Mouse (Mus musculus) myocyte (in vitro differentiated cells): ENCODE measurements at regions not wholly inside any gene's neighbourhood (a gene's known extent, or its start where the extent isn't known, plus 50 kb on each side); places are given as distances from the start of the nearest gene placed in this dataset.

Source experiments
- MYOD1 ChIP-seq, 3 experiments: IDR thresholded peaks; one replicate each; pipeline ENCODE4 v1.6.1; 2011; ENCODE audit warnings: control low read depth in 2 of 3, low read depth in 2 of 3, mild to moderate bottlenecking in 2 of 3, moderate library complexity in 1 of 3; ENCODE audit not compliant: insufficient read length in 2 of 3, control insufficient read depth in 1 of 3
- REST ChIP-seq: IDR thresholded peaks from one replicate; pipeline ENCODE4 v1.6.1; 2011; ENCODE audit warnings: mild to moderate bottlenecking, control low read depth, moderate library complexity; ENCODE audit not compliant: insufficient read depth, insufficient read length

GRCm38 (mm10) chr1:140810170-140810569 is 564.2 kb downstream of the Kcnt2 start:
- TF ChIP-seq MYOD1 (IDR thresholded peaks at IDR 0.05; ENCODE audit: control insufficient read depth in 1 of 3, insufficient read length in 2 of 3, low read depth in 2 of 3) (no peak), REST (no peak)
